Mouse (Mus musculus) colon, adult 2 months (tissue): Measurements from ENCODE around the gene Iqcn. TPM values are rescaled to one million over a fixed set of nuclear protein-coding genes. Genes with fewer than 3 reads are reported as not detected.

Experiments
- polyA plus RNA-seq: library from polyadenylated mRNA; depleted of rRNA; stranded (reverse); fragments of >200 nt; gene quantifications from 2 replicates; pipeline ENCODE4 v1.2.3, GENCODE M21; 2012; rRNA removed

Gene Iqcn
- 0.02 TPM in 1 of 2 replicates, not detected in the other for polyA plus RNA-seq

DNA sequence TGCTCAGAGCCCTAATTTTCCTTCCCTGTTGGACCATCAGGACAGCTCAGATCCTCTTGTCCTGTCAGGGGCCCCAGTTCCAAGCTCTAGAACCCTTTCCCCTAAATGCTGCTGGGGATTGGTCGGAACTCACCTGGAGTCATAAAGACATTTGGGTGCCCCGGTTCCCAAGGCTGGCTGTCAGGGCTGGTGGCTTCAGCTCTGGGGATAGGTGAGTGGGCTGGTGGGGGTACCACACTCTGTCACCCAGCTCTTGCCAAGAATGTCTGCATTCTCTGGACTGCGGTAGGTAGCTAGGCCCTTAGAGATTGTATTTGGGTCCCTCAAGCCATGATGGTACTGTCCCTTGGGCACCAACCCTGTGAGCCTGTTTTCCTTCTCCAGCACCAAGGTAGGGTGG lies at the start of gene Iqcn:
TSS of gene Iqcn (plus strand) at position 171 of the 400 bp plus-strand sequence.

DNA sequence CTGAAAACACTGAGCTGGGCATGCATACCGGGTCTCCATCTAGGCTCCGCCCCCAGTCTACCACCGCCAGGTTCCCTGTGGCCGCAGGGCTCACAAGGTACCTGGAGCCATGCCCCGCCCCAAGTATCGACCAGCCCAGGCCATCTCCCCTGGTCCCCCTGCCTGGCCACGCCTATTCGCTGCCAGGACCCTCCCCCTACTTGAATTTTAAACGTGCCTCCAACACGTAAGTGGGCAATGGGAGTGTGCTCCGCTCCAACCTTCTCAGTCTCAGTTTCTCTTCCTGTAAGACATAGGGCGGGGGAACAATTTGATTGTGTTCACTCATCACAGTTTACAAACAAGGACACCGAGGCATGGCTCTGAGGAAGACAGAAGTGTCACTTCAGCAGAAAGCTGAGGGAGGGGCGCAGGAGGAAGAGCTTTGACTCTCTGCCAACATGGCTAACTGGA lies 43.0 kb upstream of the Iqcn start, which contains the start of gene Pgpep1:
TSS of gene Pgpep1 (minus strand) at position 116 of the 453 bp plus-strand sequence.

DNA sequence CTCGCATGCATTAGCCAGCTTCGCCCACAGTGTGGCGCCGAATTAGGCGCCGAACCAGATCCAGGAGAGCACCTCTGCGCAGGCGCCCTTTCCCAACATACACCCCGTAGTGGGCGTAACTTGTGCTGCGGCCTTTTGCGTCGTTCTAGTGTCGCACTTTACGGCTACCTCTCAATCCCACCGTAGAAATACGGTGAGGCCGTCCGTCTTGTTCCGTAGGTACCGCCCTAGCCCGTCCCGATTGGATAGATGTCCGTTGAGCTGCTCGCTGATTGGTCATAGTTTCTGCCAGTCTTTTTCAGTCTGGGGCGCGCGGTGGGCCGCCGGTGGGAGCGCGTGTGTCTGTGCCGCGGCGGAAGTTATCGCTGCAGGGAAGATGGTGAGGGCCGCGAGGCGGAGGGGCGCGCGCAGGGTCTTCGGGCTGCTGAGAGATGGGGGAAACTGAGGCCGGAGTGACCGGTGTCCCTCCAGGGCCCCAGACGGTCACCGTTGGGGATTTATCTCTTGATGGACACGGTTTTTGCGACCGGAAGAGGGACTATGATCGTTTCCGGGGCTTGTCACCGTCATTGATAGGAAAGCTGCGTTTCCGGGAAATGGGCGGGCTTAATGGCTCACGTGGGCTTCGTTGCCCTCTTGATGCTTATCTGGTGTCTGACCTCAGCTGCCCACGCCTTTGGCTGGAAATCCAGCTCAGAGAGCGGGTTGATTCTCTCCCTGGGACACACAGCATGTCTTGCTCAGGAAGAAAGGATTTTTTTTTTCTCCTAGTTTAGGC lies 30.0 kb upstream of the Iqcn start, which contains the start of gene Lsm4:
TSS of gene Lsm4 (plus strand) at position 170 of the 778 bp plus-strand sequence.

DNA sequence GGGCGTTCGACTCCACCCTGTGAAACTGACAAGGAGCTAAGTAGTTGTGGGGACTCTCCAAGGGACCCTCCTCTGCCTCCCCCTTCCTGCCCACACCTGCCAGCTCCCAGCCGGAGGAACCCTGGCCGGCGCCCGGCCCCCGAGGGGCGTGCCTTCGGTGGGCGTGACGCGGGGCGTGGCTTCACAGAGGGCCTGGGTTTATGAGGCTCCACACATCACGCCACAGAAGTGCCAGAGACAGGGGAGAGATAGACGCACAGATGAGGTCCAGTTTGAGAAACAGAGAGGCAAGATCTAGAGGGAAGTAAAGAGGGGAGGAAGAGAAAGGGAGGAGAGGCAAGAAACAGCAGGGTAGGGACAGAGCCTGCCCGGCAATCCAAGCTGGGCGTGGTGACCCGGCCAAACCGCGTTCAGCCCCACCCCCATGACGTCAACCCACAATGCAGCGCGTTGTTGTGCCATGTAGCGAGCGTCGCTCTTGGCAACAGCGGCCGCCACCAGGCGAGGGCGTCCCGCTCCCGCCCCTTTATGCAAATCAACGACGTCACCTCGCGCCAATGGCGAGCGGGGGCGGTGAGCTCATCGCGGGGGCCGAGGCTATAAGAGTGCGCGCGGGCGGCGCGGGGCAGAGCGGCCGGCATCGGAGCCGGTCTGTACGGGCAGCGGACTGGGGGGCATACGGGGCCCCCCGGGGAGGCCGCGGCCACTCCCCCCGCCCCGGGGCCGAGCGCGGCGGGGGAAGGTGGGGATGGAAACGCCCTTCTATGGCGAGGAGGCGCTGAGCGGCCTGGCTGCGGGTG lies 4.7 kb upstream of the Iqcn start, which contains the start of gene Jund:
TSS of gene Jund (plus strand) at position 640 of the 800 bp plus-strand sequence.

DNA sequence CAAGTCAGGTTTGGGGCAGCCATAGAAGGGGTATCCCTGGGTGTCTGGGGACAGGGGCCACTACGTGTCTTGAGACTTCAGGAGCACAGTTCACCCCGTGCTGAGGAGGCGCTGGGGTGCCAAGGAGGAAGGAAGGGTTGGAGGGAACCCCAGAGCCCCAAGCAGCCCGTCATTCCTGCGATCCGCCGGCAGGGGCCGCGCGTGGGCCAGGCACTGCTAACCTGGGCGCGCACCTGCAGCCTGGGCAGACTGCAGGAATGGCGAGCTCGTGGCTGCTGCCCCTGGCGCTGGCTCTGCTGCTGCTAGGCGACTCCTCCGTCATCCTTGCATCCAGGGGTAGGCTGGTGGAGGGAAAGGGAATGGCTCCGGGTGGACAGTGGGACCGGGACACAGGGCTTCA lies 15.0 kb downstream of the Iqcn start, which contains the start of gene Gm3336:
TSS of gene Gm3336 (plus strand) at position 247 of the 400 bp plus-strand sequence.

DNA sequence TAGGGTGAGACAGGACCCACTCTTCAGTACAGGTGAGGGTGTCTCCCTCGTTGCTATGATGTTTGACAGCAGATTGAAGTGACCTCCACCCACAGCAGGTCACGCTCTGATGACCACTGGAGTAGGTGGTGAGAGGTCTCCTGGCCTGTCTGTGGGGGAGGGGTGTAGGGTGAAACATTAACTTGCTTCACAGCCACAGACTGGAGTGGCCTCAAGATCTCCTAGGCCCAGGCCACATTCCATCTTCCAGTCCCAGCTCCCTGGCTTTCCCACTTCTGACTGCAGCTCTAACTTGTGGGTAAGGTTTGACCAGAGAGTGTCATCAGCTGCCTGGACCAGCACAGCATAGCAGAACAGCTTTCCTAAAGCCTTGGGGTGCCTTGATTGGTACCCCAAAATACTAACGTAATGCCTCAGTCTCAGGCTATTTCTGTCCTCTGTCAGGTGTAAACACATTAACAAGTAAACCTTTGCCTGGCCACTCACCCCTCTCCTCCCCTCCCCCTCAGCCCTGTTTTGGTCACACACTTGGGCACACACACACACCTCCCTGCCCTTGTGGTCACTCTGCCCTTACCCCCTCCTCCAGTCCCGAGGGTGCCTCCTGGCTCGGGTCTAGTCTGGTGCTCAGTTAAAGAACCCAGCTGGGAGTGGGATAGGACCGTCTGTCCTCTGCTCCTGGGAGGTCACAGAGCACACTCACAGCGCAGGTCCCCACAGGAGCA lies 20.4 kb downstream of the Iqcn start, which contains the start of gene Pde4c:
TSS of gene Pde4c (plus strand) at position 235 of the 725 bp plus-strand sequence.

DNA sequence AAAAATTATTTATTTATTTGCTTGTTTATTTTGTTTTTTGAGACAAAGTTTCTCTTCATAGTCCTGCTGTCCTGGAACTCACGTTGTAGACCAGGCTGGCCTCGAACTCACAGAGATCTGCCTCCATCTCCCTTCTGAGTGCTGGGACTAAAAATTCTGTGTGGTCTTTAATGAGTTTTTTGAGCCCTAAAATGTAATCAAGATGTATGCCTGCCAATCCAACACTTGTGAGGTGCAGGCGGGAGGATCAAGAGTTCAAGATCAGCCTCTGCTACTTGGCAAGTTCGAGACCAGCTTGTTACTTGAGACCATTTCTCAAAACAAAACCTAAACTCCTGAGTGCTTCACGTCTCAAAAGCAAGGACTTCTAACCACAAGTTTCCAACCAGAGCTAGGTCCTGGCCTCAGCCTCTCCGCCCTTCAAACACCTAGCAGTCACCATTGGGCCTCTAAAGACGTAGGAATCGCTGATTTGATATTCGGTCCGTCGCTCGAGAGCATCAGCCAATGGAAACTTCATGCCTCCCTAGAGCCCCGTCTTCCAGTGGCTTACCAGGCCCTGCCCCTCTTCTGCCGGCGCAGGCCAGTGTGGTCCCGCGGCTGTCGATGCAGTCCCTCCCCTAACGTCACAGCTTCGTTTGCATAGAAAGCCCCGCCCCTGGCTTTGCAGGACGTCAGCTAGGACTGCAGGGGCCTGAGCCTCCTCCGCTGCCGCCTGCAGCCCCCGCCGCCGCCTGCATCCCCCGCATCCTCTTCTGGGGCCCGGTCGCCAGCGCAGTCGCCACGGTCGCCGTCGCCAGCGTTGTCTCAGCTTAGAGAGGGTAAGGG lies 51.0 kb downstream of the Iqcn start, which contains the start of gene Rab3a:
TSS of gene Rab3a (plus strand) at position 637 of the 828 bp plus-strand sequence.

DNA sequence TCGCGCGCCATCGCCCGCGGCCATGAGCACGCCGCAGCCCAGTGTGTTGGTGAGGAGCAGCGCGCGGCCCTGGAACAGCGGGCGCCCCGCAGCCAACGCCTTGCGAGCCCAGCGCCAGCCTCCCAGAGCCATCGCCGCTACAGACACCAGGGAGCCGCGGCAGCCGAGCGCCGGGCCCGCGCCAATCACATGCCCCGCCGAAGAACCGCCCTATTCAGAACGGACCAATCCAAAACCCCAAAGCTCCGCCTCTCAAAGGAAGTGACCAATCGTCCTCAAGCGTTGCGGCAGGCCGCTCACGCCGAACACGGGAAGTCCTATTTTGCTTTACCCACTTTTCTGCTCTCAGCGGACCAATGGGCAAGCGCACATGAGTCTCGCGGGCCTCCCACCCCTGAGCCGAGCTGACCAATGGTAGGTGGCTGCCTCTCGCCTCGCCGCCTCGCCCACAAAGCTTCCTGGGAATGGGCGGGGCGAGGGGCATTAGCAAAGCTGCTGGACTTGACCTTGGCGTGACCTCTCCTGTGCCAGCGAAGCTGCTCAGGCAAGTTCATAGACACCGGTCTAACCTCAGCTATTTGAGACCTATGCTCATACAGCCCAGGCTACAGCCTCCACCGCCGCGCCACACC lies 57.6 kb downstream of the Iqcn start, which contains the start of gene Mpv17l2:
TSS of gene Mpv17l2 (minus strand) at position 172 of the 632 bp plus-strand sequence.

Other genes with a start within 250 kb of the Iqcn start
- gene Klhl26, start 226.5 kb upstream of the Iqcn start, polyA plus RNA-seq = 56.4 and 63.2 TPM in 2 replicates
- 4.8 TPM in 2 replicates for gene Tmem59l, start 216.1 kb upstream of the Iqcn start, polyA plus RNA-seq
- 4.5 and 6.0 TPM in 2 replicates for gene Crlf1, start 210.3 kb upstream of the Iqcn start, polyA plus RNA-seq
- gene Rex1bd, start 196.7 kb upstream of the Iqcn start, polyA plus RNA-seq = 161 and 243 TPM in 2 replicates
- gene Uba52, start 192.7 kb upstream of the Iqcn start, polyA plus RNA-seq = 633 and 1,054 TPM in 2 replicates
- gene Fkbp8, start 175.7 kb upstream of the Iqcn start, polyA plus RNA-seq = 577 and 594 TPM in 2 replicates
- 59.9 and 67.3 TPM in 2 replicates for gene Kxd1, start 175.5 kb upstream of the Iqcn start, polyA plus RNA-seq
- 35.1 and 39.9 TPM in 2 replicates for gene Ell, start 164.0 kb upstream of the Iqcn start, polyA plus RNA-seq
- 170 and 176 TPM in 2 replicates for gene Isyna1, start 109.1 kb upstream of the Iqcn start, polyA plus RNA-seq
- gene Ssbp4, start 94.6 kb upstream of the Iqcn start, polyA plus RNA-seq = 312 and 345 TPM in 2 replicates
- gene Lrrc25, start 87.3 kb upstream of the Iqcn start, polyA plus RNA-seq = 7.2 and 7.9 TPM in 2 replicates
- gene Gdf15, start 71.0 kb upstream of the Iqcn start, polyA plus RNA-seq = 19.1 and 30.3 TPM in 2 replicates
- 57.3 and 63.9 TPM in 2 replicates for gene Pgpep1, start 43.1 kb upstream of the Iqcn start, polyA plus RNA-seq
- gene Lsm4, start 30.2 kb upstream of the Iqcn start, polyA plus RNA-seq = 119 and 132 TPM in 2 replicates
- gene Jund, start 4.5 kb upstream of the Iqcn start, polyA plus RNA-seq = 1,330 and 1,620 TPM in 2 replicates
- gene Gm3336, start 15.1 kb downstream of the Iqcn start, polyA plus RNA-seq = 112 and 176 TPM in 2 replicates
- 3.6 and 6.5 TPM in 2 replicates for gene Pde4c, start 20.3 kb downstream of the Iqcn start, polyA plus RNA-seq
- gene Rab3a, start 51.2 kb downstream of the Iqcn start, polyA plus RNA-seq = 30.4 and 40.0 TPM in 2 replicates
- 180 and 188 TPM in 2 replicates for gene Mpv17l2, start 57.5 kb downstream of the Iqcn start, polyA plus RNA-seq
- gene Pik3r2, start 73.3 kb downstream of the Iqcn start, polyA plus RNA-seq = 187 and 190 TPM in 2 replicates
- gene Mast3, start 101.6 kb downstream of the Iqcn start, polyA plus RNA-seq = 48.4 and 51.8 TPM in 2 replicates
- gene Il12rb1, start 105.0 kb downstream of the Iqcn start, polyA plus RNA-seq = 0.54 and 0.99 TPM in 2 replicates
- gene Arrdc2, start 136.3 kb downstream of the Iqcn start, polyA plus RNA-seq = 72.5 and 86.1 TPM in 2 replicates
- 4.9 and 5.2 TPM in 2 replicates for gene Kcnn1, start 159.8 kb downstream of the Iqcn start, polyA plus RNA-seq
- gene Ccdc124, start 170.5 kb downstream of the Iqcn start, polyA plus RNA-seq = 60.1 and 69.5 TPM in 2 replicates
- 0.98 and 1.3 TPM in 2 replicates for gene Slc5a5, start 189.3 kb downstream of the Iqcn start, polyA plus RNA-seq
- gene Rpl18a, start 194.0 kb downstream of the Iqcn start, polyA plus RNA-seq = 6,304 and 7,565 TPM in 2 replicates
- gene Map1s, start 202.5 kb downstream of the Iqcn start, polyA plus RNA-seq = 36.4 and 41.9 TPM in 2 replicates